Mouse (Mus musculus) embryonic facial prominence, embryonic 10.5 days (tissue): Measurements from ENCODE around the gene Zhx3. TPM values are rescaled to one million over a fixed set of nuclear protein-coding genes. Genes with fewer than 3 reads are reported as not detected.

Experiments
- DNase-seq: peaks from one replicate; pipeline ENCODE4 v3.0.0-alpha.2; 2017; ENCODE audit warnings: low spot score
- H3K27ac ChIP-seq: fragments of 300-500 bp; sonication (generic); replicated peaks from 2 replicates; pipeline ENCODE4 v1.5.1; 2016; ENCODE audit warnings: mild to moderate bottlenecking
- H3K27me3 ChIP-seq: fragments of 300-500 bp; sonication (generic); replicated peaks from 2 replicates; pipeline ENCODE4 v1.6.1; 2016; ENCODE audit warnings: low read depth, mild to moderate bottlenecking; ENCODE audit not compliant: poor library complexity, severe bottlenecking
- H3K36me3 ChIP-seq: fragments of 300-500 bp; sonication (generic); replicated peaks from 2 replicates; pipeline ENCODE4 v1.6.1; 2016; ENCODE audit warnings: mild to moderate bottlenecking, moderate library complexity
- H3K4me1 ChIP-seq: fragments of 300-500 bp; sonication (generic); 2 replicates; pipeline ENCODE4 v1.6.1; 2016
- H3K4me3 ChIP-seq: fragments of 300-500 bp; sonication (generic); 2 replicates; pipeline ENCODE4 v1.5.1; 2016; ENCODE audit warnings: mild to moderate bottlenecking, moderate library complexity
- H3K9me3 ChIP-seq: fragments of 300-500 bp; sonication (generic); 2 replicates; pipeline ENCODE4 v1.6.1; 2016; ENCODE audit warnings: mild to moderate bottlenecking
- WGBS: fragments of 180-500 bp; shearing (Covaris S2); methylation state at CpG from one replicate; pipeline ENCODE4 v1.1.7; 2016; 5-methylcytosine and 5-hydroxymethylcytosine counted together
- polyA plus RNA-seq: library from polyadenylated mRNA; unstranded; fragments of >200 nt; fragmentation: Nextera tagmentation; extraction: Ambion mirVana; gene quantifications from 2 replicates; pipeline ENCODE4 v1.2.1, GENCODE M21; 2016

Zhx3 gene
- polyA plus RNA-seq, 1 experiment from 2014 or later: 7.6 TPM

DNA sequence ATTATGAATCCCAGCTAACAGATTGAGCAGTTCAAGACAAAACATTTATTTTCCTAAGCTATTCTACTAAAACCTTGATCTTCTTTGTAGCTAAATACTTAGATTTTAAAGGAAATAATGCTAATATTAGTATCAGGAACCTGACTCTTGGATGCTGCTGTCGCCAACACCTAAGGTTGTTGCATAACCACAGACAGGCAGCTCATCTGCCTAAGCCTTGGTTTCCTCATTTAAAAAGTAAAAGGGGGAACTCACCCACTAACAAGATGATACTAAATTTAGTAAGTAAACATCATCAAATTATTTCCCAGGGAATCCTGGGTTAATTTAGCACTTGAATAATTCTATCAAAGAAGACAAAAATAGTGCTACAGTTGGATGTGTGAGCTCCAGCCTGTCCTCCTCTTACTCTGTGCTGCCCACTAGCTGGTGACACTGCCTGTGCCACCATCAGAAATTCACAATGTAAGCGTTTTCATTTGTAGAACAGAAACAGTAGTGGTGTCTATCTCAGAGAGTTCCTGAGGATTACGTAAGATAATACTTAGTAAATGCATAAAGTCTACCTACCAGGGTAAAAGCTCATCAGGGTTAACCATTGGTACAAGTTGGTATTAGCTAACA lies 23.1 kb downstream of the Zhx3 start:
- DNase-seq: no peak

DNA sequence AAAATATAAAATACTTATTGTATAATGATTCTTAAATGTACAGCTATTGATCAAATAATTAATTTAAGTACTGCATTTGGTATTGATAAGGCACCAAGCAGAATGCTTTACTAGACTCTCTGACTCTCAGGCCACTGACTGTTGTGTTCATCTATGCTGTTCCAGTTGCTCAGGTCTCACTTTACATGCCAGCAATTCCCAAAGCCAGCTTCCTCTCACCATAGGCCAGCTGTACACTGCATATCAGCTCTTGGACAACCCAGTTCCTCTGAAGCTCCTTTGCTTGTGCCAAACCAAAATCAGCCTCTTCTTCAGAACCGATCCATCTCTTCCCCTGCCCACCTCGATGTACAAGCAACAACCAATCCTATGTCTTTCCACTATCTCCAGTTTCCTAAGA lies 24.6 kb downstream of the Zhx3 start:
- 81% methylated on average over 2 of the region's 2 CpGs for whole genome bisulfite sequencing

More for the DNA sequence above, 23.1 kb downstream of the Zhx3 start:
- Histone ChIP-seq H3K9me3 (no peaks in the 10 kb centered on the region), H3K4me1 (no peaks in the 10 kb centered on the region), H3K36me3 (no peaks in the 10 kb centered on the region), H3K27ac (no peak overlapping the region), H3K4me3 (no peak overlapping the region), H3K27me3 (no peaks in the 10 kb centered on the region)
- WGBS: 86% methylated on average over 3 of the region's 3 CpGs

DNA sequence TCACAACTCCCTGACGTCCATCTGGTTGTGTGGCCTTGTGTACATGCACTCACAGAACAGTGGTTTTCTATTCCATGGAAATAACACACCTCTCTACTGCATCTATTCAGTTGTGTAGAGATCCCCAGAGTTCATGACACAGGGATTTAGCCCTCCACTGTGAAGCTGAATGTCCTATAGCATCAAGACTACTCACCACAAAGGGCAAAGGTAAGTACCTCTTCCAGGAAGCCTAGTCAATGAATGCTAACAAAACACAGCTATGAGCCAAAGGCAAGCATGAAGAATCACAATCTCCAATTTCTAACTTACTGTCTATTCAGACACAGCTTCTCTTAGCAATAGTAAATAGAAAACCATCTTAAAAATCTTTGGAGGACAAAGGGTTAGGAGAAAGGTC lies 25.1 kb downstream of the Zhx3 start:
- no peaks in the 10 kb centered on the region for H3K9me3 ChIP-seq
- no peak overlapping the region for H3K4me3 ChIP-seq
- H3K27me3 ChIP-seq: no peaks in the 10 kb centered on the region
- WGBS: 87% methylated on average over 1 of the region's 1 CpGs
- no peaks in the 10 kb centered on the region for H3K4me1 ChIP-seq
- no peak for DNase-seq
- no peak overlapping the region for H3K27ac ChIP-seq
- no peaks in the 10 kb centered on the region for H3K36me3 ChIP-seq

More for the DNA sequence above, 24.6 kb downstream of the Zhx3 start:
- no peak overlapping the region for H3K27ac ChIP-seq
- H3K4me3 ChIP-seq: no peak overlapping the region
- no peaks in the 10 kb centered on the region for H3K36me3 ChIP-seq
- DNase-seq: no peak
- H3K4me1 ChIP-seq: no peaks in the 10 kb centered on the region
- no peaks in the 10 kb centered on the region for H3K9me3 ChIP-seq
- no peaks in the 10 kb centered on the region for H3K27me3 ChIP-seq

DNA sequence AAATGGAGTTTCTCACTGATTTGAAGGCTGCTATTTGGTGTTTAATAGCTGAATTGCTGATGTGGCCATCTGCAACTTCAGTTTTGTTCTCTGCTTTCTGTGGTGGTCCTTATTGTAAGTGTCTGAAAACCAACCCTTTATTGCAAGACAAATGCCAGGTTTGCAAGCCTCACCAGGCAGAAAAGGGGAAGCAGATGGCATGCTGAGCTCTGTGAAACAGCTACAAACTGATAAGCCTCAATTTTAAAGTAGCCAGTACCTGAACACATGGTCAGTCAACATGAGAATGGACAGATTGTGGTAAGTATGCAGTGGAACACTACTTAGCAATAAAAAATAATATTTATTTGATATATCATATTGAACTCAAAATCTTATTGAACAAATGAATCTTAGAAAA lies 32.0 kb downstream of the Zhx3 start:
- H3K27me3 ChIP-seq: no peaks in the 10 kb centered on the region
- H3K4me1 ChIP-seq: no peaks in the 10 kb centered on the region
- no peaks in the 10 kb centered on the region for H3K9me3 ChIP-seq
- no peaks in the 10 kb centered on the region for H3K36me3 ChIP-seq
- H3K27ac ChIP-seq: no peak overlapping the region
- no peak for DNase-seq
- H3K4me3 ChIP-seq: no peak overlapping the region

DNA sequence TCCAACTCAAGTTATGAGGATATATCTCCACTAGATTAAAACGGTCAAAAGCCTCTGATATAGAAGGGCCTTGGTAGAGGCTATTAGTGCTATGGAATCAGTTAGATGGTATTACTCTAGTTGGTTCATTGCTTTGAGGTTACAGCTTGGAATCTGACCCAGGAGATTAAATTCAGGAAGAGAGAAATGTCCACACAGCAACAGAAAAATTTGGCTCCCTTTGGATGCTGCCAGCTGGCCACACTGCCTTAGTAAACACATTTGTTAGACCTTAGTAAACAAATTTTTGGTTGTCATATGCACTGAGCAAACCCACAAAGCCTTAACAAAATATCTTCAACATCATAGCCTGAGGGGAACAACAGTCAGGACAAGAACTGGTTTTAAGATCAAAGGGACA lies 62.0 kb downstream of the Zhx3 start:
- Histone ChIP-seq H3K27ac (no peak overlapping the region), H3K4me1 (no peaks in the 10 kb centered on the region), H3K4me3 (no peak overlapping the region), H3K27me3 (no peaks in the 10 kb centered on the region), H3K36me3 (no peaks in the 10 kb centered on the region), H3K9me3 (no peaks in the 10 kb centered on the region)
- no peak for DNase-seq
- WGBS: 90% methylated on average over 1 of the region's 1 CpGs

DNA sequence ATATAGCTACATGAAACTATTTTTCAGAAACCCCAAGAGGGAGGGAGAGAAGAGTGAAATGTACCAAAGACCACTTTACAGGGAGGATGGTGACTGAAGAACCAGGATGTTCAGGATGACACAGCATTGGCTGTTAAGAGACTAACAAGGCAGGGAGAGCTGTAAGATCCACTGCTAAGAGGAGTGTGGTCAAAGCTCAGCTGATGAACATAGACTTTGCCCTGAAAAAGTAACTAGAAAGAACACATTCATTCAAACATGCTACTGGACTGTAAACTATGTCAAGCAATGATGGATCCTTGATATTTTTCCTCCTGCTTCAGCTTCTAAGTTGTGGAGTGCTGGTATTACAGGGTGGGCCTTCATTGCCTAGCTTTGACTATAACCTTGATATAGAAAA lies 62.4 kb downstream of the Zhx3 start:
- DNase-seq: no peak
- no peaks in the 10 kb centered on the region for H3K4me1 ChIP-seq
- no peak overlapping the region for H3K4me3 ChIP-seq
- H3K27ac ChIP-seq: no peak overlapping the region
- H3K27me3 ChIP-seq: no peaks in the 10 kb centered on the region
- no peaks in the 10 kb centered on the region for H3K36me3 ChIP-seq
- H3K9me3 ChIP-seq: no peaks in the 10 kb centered on the region

DNA sequence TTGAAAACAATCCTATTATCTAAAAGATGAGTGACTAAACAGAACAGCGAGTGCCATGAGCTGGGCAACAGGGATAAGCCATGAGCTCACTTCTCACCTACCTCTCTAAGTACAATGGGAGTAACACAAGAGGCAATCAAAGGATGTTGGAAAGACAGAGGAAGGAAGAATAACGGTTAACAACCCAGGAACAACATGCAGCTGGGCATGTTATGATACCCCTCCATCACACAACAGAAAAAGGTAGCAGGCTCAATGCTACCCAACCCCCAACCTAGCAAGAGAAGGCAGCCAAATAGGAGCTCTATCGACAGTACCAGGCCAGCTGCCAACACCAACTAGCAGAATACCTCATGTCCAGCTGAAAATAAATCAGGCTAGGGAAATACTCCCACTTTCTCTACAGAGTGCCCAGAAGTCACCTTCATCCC lies 66.7 kb downstream of the Zhx3 start:
- H3K4me1 ChIP-seq: peaks cover 4% of the 10 kb centered on the region; the same call in 1 of the 2 replicates
- H3K9me3 ChIP-seq: no peaks in the 10 kb centered on the region
- DNase-seq: no peak
- no peak overlapping the region for H3K27ac ChIP-seq
- H3K27me3 ChIP-seq: no peaks in the 10 kb centered on the region
- 74% methylated on average over 3 of the region's 3 CpGs for whole genome bisulfite sequencing
- H3K36me3 ChIP-seq: no peaks in the 10 kb centered on the region
- no peak overlapping the region for H3K4me3 ChIP-seq

DNA sequence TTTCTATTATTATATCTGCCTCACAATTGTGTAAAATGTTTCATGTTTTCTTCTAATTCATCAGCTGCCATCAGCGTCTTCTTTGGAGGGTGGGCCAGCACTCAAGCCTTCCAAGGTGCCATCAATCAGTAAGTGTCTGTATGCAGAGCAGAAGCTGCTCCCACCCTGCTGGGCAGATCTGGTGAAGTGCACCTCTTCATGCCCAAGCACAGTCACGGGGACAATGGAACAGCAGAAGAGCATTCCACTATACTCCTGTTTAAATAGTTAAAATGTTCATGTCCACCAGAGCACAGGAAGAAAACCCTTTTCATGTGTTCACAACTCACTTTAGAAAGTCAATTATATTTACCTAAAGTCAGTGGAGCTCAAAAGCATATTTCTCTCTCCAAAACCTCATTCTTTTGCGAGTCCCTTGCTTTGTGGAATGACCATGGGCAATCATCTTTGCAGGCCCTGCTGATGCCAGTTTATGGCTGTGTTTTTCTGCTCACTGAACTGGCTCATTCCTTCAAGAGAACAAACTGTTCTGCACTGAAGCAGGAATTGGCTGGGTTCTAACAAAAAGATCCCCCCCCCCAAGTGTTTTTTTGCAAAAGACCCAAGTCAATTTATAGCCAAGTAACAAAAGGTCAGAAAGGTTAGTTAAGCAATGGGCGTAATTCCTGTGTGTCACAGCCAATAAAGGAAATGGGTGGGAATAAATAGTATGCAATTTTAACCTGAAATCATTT lies 67.8 kb downstream of the Zhx3 start:
- no peaks in the 10 kb centered on the region for H3K9me3 ChIP-seq
- H3K4me3 ChIP-seq: no peak overlapping the region
- no peaks in the 10 kb centered on the region for H3K36me3 ChIP-seq
- DNase-seq: no peak
- WGBS: 68% methylated on average over 4 of the region's 4 CpGs
- no peaks in the 10 kb centered on the region for H3K27me3 ChIP-seq
- peaks cover 4% of the 10 kb centered on the region; the same call in 1 of the 2 replicates for H3K4me1 ChIP-seq
- H3K27ac ChIP-seq: no peak overlapping the region

DNA sequence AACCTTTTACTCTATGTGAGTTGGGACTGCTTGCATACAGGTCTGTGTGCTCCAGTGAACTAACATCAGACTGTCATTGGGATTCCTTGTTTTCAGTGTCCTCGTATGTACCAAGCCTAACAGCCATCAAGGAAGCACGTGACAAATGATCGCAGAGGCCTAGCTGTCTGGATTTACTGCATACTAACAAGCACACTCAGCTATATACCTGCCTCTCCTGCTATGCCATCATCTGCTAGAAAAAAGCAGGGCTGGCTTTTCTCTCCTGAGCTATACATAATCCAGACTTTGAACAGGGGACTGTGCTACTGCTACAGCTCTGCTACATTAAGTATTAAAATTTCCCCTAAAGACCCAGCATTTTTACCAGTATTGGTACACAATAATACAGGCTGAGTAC lies 70.5 kb downstream of the Zhx3 start:
- 85% methylated on average over 3 of the region's 3 CpGs for WGBS
- H3K9me3 ChIP-seq: no peaks in the 10 kb centered on the region
- no peaks in the 10 kb centered on the region for H3K27me3 ChIP-seq
- no peak overlapping the region for H3K27ac ChIP-seq
- peaks cover 4% of the 10 kb centered on the region; the same call in 1 of the 2 replicates for H3K4me1 ChIP-seq
- H3K36me3 ChIP-seq: no peaks in the 10 kb centered on the region
- H3K4me3 ChIP-seq: no peak overlapping the region
- DNase-seq: no peak

DNA sequence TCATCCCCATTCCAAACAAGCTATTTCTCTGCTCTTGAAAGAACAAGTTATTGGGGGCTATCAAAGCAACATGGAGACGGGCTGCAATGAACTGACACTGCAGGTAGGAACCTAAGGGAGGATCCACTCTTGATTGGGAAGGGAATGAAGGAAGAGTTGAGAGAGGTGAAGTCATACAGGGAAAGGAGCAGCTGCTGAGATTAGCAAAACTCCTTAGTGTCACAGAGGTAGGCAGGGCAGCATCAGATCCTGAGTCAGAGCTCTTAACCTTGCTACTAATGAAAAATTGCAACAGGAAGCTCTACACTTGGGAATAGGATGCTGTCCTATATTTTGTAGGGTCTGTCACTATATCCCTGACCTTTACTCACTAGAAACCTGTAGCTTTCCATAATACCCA lies 71.8 kb downstream of the Zhx3 start:
- no peaks in the 10 kb centered on the region for H3K27me3 ChIP-seq
- H3K9me3 ChIP-seq: no peaks in the 10 kb centered on the region
- no peak for DNase-seq
- no peaks in the 10 kb centered on the region for H3K36me3 ChIP-seq
- H3K4me3 ChIP-seq: no peak overlapping the region
- peaks cover 4% of the 10 kb centered on the region; the same call in 1 of the 2 replicates for H3K4me1 ChIP-seq
- 87% methylated on average over 1 of the region's 1 CpGs for WGBS
- no peak overlapping the region for H3K27ac ChIP-seq

DNA sequence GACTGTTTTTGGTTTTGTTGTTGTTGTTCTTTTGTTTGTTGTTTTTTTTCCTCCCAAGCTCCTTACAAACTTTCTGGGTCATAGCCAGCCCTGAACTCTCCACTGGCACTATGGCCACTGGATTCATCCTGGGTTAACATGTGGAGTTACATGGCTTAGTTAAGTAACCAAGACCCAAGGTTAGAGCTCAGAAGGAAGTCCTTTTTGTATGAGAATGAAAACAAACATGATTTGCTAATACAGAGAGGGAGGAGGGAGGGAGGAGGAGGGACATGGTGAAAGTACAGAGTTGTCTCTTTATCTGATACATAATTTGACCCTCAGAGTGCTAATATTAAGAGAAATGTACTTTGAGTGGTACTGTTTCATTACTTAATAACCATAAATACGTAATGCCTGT lies 74.6 kb downstream of the Zhx3 start:
- DNase-seq: no peak
- WGBS: 85% methylated on average over 1 of the region's 1 CpGs
- H3K36me3 ChIP-seq: no peaks in the 10 kb centered on the region

DNA sequence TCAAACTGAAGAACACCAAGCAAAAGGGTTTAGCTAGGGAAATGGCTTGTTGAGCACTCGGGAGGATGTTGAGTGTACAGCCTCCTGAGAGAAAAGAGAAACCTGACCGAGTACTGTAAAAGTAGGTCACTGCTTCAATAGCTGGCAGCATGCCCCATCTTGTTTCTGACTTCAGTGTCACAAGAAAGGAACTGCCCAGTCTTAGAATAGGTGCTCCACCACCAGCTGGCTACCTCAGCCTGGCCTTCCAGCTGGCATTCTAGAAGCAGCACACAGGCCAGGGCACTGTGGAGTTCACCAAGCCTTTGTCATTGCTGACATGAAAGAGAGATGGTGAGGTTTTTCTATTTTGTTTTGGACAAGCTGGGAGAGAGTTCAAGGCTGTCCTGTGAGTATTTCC lies 75.8 kb downstream of the Zhx3 start:
- H3K27me3 ChIP-seq: no peaks in the 10 kb centered on the region
- no peaks in the 10 kb centered on the region for H3K36me3 ChIP-seq
- H3K9me3 ChIP-seq: no peaks in the 10 kb centered on the region
- no peak overlapping the region for H3K4me3 ChIP-seq
- H3K4me1 ChIP-seq: no peaks in the 10 kb centered on the region
- 83% methylated on average over 2 of the region's 2 CpGs for WGBS
- DNase-seq: no peak
- no peak overlapping the region for H3K27ac ChIP-seq

More for the DNA sequence above, 74.6 kb downstream of the Zhx3 start:
- no peaks in the 10 kb centered on the region for H3K9me3 ChIP-seq
- H3K27me3 ChIP-seq: no peaks in the 10 kb centered on the region
- no peaks in the 10 kb centered on the region for H3K4me1 ChIP-seq
- no peak overlapping the region for H3K27ac ChIP-seq
- no peak overlapping the region for H3K4me3 ChIP-seq

DNA sequence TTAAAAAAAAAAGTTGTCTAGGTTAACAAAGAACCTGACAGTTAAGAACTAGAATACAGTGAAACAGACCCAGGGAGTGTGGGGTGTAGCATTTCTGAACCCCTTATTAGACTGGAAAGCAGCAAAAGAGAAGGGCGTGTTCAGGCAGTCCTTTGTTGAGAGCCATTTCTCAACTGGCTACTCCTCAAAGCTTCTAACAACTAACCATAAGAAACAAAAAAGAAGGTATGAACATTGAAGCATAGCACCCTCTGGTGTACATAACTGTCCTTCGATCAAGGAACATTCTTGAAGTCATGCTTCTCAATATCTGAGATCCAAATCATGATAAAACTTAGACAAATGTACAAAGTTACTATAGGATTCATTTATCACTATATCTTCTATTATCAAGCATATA lies 79.7 kb downstream of the Zhx3 start:
- H3K36me3 ChIP-seq: no peaks in the 10 kb centered on the region
- no peaks in the 10 kb centered on the region for H3K9me3 ChIP-seq
- no peaks in the 10 kb centered on the region for H3K27me3 ChIP-seq
- no peak overlapping the region for H3K4me3 ChIP-seq
- DNase-seq: no peak
- WGBS: 86% methylated on average over 2 of the region's 2 CpGs
- H3K27ac ChIP-seq: no peak overlapping the region
- H3K4me1 ChIP-seq: no peaks in the 10 kb centered on the region
